Mouse (Mus musculus) adrenal gland, postnatal 36 days (tissue): Measurements from ENCODE around the gene Scamp1. TPM values are rescaled to one million over a fixed set of nuclear protein-coding genes. Genes with fewer than 3 reads are reported as not detected.

Experiments
- DNase-seq, 2 experiments: peaks; one replicate each; pipeline ENCODE4 v3.0.0; 2021; ENCODE audit warnings: mixed read lengths in 1 of 2
- total RNA-seq, 2 experiments: library from RNA; stranded (reverse); gene quantifications; 2 replicates each; pipeline ENCODE4 v1.2.3; 2021

Gene Scamp1
- total RNA-seq, 2 experiments from 2014 or later = 58.1 to 71.6 TPM

DNA sequence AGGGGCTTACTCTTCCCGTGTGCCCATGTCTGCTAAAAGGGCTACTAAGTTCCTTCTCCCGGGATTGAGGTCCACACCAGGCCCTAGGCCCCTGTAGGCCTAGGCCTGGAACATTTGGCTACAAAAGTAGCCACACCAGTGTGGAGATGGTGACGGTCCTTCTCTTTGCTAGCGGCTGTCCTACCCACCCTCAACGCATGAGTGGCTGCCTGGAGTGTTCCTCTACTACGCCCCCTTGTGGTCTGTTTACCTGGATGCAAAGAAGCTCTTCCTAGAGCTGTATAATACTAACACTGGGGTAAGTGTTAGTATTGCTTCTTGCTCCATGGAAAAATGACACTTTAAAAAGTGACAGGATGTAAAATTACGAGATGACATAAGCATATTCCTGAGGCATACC, 108.5 kb downstream of the Scamp1 start:
- peak; percentile 54 to 69 for DNase-seq

GRCm38 (mm10) chr13:94175379-94176050, 110.1 kb downstream of the Scamp1 start:
- DNase-seq = no peak

DNA sequence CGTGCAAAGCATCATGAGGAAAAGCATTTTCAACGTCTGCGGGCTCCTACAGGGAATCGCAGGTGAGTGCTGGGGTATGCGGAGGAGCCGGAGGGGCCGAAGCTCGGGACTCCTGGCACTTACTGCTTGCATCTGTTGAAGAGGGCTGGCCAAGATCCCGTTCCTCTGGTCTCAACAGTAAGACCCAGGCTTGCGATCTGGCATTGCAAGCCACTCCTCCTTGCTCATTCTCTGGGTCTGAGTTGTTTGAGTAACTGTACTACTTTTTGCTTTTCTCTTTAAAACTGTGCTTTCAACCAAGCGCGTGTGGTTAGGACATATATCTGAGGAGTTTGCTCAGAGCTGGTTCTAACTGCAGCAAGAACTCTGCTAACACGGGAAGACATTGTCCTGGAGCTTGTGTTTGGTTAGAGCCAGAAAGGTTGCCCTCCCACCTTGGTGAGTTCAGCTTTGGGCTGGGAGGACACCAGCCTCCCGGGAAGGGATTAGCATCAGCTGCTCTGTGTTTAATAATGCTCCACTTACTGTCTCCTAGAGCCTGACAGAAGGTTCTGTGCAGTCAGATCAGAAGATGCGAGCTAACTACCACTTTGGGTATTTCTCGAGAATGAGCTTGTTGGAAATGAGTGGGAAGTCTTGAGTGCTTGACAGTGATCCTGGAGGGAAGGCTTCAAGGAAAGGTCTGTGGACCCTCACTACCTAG, 110.9 kb downstream of the Scamp1 start:
- peak in 1 of 2 experiments; percentile 17 for DNase-seq

- DNase-seq = peak; percentile 74 to 77
These were observed 111.8 kb downstream of the Scamp1 start for GRCm38 (mm10) chr13:94173633-94174576.

- peak in 1 of 2 experiments; percentile 42 for DNase-seq
These were observed 112.9 kb downstream of the Scamp1 start for GRCm38 (mm10) chr13:94172533-94173310.

DNA sequence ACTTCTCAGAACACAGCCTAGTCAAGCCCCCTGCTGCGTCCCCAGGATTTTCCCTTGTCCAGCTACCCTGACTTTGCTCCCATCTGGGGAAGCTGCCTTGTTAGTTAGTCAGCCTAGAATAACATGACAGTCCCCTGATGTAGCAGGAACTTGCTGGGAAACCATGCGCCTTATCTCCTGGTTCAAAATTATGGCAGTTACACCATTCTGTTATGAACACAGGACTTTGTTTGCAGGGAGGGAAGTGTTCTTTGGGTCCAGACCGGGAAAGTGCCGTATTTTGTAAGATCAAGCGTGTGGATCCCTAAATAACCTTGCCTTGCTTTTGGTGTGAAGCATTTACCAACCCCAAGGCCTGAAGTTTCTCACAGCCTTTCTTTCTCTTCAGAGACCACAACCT, 114.0 kb downstream of the Scamp1 start:
- DNase-seq = no peak

- DNase-seq = no peak
These were observed 116.2 kb downstream of the Scamp1 start for GRCm38 (mm10) chr13:94169325-94169916.

DNA sequence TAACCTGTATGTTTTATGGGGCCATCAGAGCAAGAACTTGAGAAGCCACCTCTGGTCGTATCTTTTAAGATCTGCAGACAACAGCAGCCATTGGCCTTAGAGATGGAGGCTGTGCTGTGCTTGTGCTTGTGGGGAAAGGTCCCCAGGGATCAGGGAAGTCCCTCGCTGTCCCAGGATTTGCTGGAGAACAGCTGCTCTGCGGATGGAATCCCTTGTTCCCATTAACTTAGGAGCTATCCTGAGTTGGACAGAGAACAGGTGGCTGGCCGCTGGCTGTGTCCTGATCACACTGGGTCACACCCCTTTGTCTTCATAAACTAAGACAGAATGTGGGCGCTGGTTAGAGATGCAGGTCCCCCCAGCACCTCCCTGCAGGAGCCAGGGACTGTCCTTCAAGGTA, 117.3 kb downstream of the Scamp1 start:
- DNase-seq = no peak

DNA sequence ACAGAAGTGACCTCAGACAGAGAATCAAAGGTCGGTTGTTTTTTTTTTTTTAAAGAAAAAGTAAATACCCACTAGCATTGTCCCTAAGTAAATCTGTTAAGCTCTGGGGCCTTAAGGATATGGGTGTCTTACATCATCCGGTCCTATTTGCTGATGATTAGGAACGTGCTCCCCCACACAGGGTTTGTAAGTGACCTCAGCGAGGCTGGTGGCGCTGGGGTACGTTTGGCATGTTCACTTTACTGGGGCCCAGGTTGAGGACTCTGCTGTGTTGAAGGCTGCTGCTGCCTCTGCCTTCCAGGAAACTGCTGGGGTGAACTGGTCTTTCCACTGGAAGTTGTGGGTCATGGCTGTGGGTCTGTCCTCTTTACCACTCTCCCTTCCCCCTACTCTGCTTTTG, 121.2 kb downstream of the Scamp1 start:
- no peak for DNase-seq

GRCm38 (mm10) chr13:94159478-94160220, 126.0 kb downstream of the Scamp1 start:
- DNase-seq = no peak

GRCm38 (mm10) chr13:94158864-94159477, 126.7 kb downstream of the Scamp1 start:
- DNase-seq = peak in 1 of 2 experiments; percentile 28

DNA sequence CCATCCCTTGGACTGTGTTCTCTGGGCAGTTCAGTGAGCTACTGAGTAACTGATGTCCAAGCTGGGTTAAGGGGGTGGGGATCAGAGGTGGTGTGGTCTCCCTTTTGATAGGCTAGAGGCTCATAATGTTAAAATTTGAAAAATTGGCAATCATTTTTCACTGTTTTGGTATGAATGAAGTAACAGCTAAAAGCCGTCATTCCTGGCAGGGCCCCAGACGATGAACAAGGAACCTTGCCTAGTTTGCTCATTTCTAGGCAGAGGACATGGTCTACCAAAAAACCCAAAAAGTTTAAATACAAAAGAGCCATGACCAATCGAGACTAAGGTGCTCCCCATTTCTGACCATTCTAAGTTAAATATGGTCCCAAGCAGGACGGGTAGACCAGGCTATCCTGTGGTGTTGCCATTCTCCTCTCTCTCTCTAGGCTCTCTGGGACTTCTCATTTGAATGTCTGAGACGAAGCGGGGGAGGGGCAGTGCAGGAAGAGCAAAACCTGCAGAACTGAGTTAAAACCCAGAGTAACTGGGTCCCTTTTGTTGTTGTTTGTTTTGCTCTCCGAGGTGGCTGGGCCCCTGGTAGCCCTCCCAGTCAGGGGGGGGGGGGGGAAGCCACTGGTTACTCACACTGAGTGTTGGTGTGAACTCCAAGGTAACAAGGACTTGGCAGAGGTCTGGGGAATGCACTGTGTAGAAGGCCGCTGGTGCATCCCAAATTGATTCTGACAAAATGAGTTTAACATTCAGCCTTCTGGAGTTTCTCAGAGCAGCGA, 129.8 kb downstream of the Scamp1 start:
- DNase-seq = peak; percentile 44 to 56

GRCm38 (mm10) chr13:94154512-94155296, 131.0 kb downstream of the Scamp1 start:
- DNase-seq = peak; percentile 62 to 70

- no peak for DNase-seq
These were observed 132.0 kb downstream of the Scamp1 start for GRCm38 (mm10) chr13:94153658-94154057.

GRCm38 (mm10) chr13:94152836-94153235, 132.8 kb downstream of the Scamp1 start:
- DNase-seq = peak; percentile 45 to 57
